Mouse (Mus musculus) embryonic fibroblast, embryonic 13.5 days (primary cell): ENCODE measurements around the gene Aldh2. TPM values are rescaled to one million over a fixed set of nuclear protein-coding genes. Genes with fewer than 3 reads are reported as not detected.
A peak's percentile ranks its signal among the peaks of the same experiment; 100 is the strongest.
"Not testable (repeated sequence)": the region's sequence is repeated elsewhere in the genome, so short reads cannot be mapped to it uniquely, and the experiment has no call there.

Source experiments
- H3K27ac ChIP-seq: 2 replicates; pipeline ENCODE4 v1.5.1; 2012; ENCODE audit warnings: low read length, control low read depth, inconsistent platforms; ENCODE audit not compliant: insufficient read depth
- H3K4me1 ChIP-seq: 2 replicates; pipeline ENCODE4 v1.6.1; 2011; ENCODE audit warnings: low read length; ENCODE audit not compliant: control insufficient read depth, insufficient read depth
- H3K4me3 ChIP-seq: 2 replicates; pipeline ENCODE4 v1.5.1; 2011; ENCODE audit warnings: mild to moderate bottlenecking, control low read depth, low read length; ENCODE audit not compliant: insufficient read depth
- CTCF ChIP-seq: IDR thresholded peaks from 2 replicates; pipeline ENCODE4 v1.5.1; 2011; ENCODE audit warnings: mild to moderate bottlenecking, control low read depth, low read length, moderate library complexity, borderline replicate concordance; ENCODE audit not compliant: insufficient read depth
- POLR2A ChIP-seq: IDR thresholded peaks from 2 replicates; pipeline ENCODE4 v1.6.1; 2011; ENCODE audit warnings: low read depth, mild to moderate bottlenecking, control low read depth, low read length, moderate library complexity
- polyA plus RNA-seq: library from polyadenylated mRNA; stranded (reverse); fragments of >200 nt; gene quantifications from 2 replicates; pipeline ENCODE4 v1.2.4, GENCODE M21; 2011; ENCODE audit warnings: low read depth; ENCODE audit not compliant: missing spikeins, insufficient read length

The Aldh2 gene
- polyA plus RNA-seq, 1 experiment = 167 TPM

GRCm38 (mm10) chr5:121618592-121619513 lies 25.2 kb upstream of the Aldh2 start, which contains the start of gene Acad12:
Acad12 (minus strand) TSS chr5:121618938.
- TF ChIP-seq POLR2A (peak; percentile 96), CTCF (no peak)
- H3K4me1 ChIP-seq = 0 out of 2 replicates have a peak, but pooled peaks cover 3% of the 10 kb centered on the region
- H3K4me3 ChIP-seq = peak within 1 kb of the TSS; percentile 92
- H3K27ac ChIP-seq = peak within 1 kb of the TSS; percentile 63

- not testable (repeated sequence) for H3K27ac ChIP-seq, H3K4me3 ChIP-seq, H3K4me1 ChIP-seq
These were observed 21.3 kb upstream of the Aldh2 start for GRCm38 (mm10) chr5:121614921-121615320.

GRCm38 (mm10) chr5:121612036-121612435 lies 18.4 kb upstream of the Aldh2 start:
- no peak overlapping the region for H3K4me3 ChIP-seq
- TF ChIP-seq POLR2A (no peak), CTCF (no peak)
- no peaks in the 10 kb centered on the region for H3K4me1 ChIP-seq
- H3K27ac ChIP-seq = no peak overlapping the region

GRCm38 (mm10) chr5:121609556-121610135 lies 16.0 kb upstream of the Aldh2 start:
- H3K4me1 ChIP-seq = not testable (repeated sequence)

GRCm38 (mm10) chr5:121606151-121606550 lies 12.5 kb upstream of the Aldh2 start:
- Histone ChIP-seq H3K27ac (no peak overlapping the region), H3K4me3 (no peak overlapping the region), H3K4me1 (no peaks in the 10 kb centered on the region)
- TF ChIP-seq POLR2A (no peak), CTCF (peak; percentile 58)

More at GRCm38 (mm10) chr5:121609556-121610135, 16.0 kb upstream of the Aldh2 start:
- H3K27ac ChIP-seq, H3K4me3 ChIP-seq: not testable (repeated sequence)

- H3K27ac ChIP-seq, H3K4me3 ChIP-seq, H3K4me1 ChIP-seq: not testable (repeated sequence)
These were observed 10.2 kb upstream of the Aldh2 start for GRCm38 (mm10) chr5:121603815-121604214.

- H3K4me1 ChIP-seq = no peaks in the 10 kb centered on the region
- TF ChIP-seq POLR2A = no peak
- TF ChIP-seq CTCF = peak; percentile 97
- no peak overlapping the region for H3K27ac ChIP-seq
- no peak overlapping the region for H3K4me3 ChIP-seq
These were observed 8.1 kb upstream of the Aldh2 start for GRCm38 (mm10) chr5:121601547-121602299.

- Histone ChIP-seq H3K4me3 (no peak overlapping the region), H3K4me1 (no peaks in the 10 kb centered on the region), H3K27ac (no peak overlapping the region)
- no peak for TF ChIP-seq CTCF
- TF ChIP-seq POLR2A = no peak
These were observed 5.4 kb upstream of the Aldh2 start for GRCm38 (mm10) chr5:121598871-121599610.

- no peak overlapping the region for H3K4me3 ChIP-seq
- no peak overlapping the region for H3K27ac ChIP-seq
- no peak for TF ChIP-seq POLR2A
- TF ChIP-seq CTCF = no peak
- H3K4me1 ChIP-seq = no peaks in the 10 kb centered on the region
These were observed 4.4 kb upstream of the Aldh2 start for GRCm38 (mm10) chr5:121597991-121598537.
